Mouse (Mus musculus) thymus, postnatal 10 days (tissue): ENCODE measurements around the gene Fzr1.

ENCODE experiments used
- DNase-seq, 2 experiments: peaks; one replicate each; pipeline ENCODE4 v3.0.0; 2021; ENCODE audit warnings: low spot score in 2 of 2

Gene Fzr1

DNA sequence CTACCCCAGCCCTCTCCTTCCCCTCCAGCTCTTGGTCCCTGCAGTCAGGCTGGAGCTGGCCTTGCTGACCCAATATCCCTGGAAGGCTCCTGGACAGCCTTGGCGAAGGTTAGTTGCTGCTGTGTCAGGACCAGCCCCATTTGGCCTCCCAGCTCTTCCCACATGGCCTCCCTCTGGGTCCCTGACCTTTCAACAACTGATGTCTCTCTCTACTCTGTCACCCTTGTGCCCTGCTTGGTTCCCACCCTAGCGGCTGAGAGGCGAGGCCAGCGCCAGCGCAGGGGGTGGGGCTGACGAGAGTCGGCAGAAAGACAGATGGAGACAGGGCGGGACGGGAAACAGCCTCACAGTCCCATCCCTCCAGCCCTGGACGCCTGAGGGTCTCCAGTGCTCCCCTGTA lies 49.9 kb downstream of the Fzr1 start, which contains the start of gene Tbxa2r:
Gene Tbxa2r (plus strand): TSS at position 346 of the 400 bp plus-strand sequence.
- DNase-seq = peak; percentile 87 to 89

DNA sequence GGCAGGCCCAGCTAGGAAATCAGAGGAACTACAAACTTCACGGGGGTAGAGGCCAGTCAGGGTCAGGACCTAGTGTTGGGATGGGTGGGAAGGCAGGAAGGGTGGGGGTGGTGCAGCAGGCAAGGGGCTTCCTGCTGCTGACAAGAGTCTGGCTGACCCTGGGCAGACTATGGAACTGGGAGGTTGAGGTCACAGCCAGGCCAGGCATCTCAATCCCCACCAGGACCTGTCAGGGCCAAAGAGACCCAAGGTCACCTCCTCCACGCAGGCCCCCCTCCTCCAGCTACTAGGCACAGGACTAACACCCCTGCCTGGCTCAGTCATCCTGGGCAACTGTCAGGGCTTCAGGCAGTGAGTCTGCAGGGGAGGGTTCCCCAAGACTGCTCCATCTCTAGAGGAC lies 50.4 kb downstream of the Fzr1 start:
- DNase-seq = peak in 1 of 2 experiments; percentile 25

DNA sequence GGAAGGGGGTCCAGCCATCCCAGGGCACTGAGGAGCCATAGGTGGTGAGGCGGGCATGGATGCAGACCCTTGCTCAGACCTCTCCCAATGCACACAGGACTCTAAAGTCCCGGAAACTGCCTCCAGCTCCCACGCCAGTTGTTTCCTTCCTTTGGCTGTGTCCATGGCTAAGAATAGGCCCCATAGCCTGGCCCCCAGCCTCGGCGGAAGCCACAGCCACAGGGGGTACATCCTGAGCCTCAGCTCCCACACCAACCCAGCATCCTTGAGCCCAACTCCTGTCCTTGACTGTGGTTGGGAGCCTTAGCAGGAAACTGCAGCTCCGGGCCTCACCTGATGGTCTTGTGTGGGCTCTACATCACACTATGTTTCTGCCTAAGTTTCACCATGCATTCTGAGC lies 51.5 kb downstream of the Fzr1 start:
- DNase-seq = peak in 1 of 2 experiments; percentile 42

GRCm38 (mm10) chr10:81325781-81326180 lies 52.5 kb downstream of the Fzr1 start:
- no peak for DNase-seq

GRCm38 (mm10) chr10:81325176-81325575 lies 53.1 kb downstream of the Fzr1 start:
- no peak for DNase-seq

DNA sequence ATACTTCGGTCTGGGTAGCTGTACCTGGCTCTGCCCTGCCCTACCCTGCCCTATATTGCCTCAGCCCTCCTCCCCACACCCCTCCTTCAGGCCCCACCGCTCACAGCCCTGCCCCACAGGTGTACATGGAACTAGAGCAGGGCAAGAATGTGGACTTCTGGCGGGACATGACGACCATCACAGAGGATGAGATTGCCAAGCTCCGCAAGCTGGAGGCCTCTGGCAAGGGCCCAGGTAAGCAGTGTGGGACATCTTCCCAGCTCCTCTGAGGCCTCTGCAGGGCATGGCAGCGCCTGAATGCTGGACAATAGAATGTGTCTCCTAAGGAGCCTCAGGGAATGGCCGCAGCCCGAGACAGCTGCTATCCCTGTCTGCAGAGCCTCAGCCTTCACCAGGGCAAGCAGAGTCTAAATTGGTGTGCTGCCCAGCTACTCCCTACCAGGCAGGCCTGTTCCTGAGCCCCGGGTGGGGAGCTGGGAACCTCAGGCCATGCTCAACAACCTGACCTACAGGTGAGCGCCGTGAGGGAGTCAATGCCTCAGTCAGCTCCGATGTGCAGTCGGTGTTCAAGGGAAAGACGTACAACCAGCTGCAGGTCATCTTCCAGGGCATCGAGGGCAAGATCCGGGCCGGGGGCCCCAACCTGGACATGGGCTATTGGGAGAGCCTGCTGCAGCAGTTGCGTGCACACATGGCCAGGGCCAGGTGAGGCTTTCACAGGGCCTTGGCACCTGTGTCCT lies 54.4 kb downstream of the Fzr1 start:
- DNase-seq = no peak

GRCm38 (mm10) chr10:81323141-81323775 lies 55.1 kb downstream of the Fzr1 start:
- no peak for DNase-seq

GRCm38 (mm10) chr10:81322444-81322843 lies 55.9 kb downstream of the Fzr1 start:
- DNase-seq = no peak

DNA sequence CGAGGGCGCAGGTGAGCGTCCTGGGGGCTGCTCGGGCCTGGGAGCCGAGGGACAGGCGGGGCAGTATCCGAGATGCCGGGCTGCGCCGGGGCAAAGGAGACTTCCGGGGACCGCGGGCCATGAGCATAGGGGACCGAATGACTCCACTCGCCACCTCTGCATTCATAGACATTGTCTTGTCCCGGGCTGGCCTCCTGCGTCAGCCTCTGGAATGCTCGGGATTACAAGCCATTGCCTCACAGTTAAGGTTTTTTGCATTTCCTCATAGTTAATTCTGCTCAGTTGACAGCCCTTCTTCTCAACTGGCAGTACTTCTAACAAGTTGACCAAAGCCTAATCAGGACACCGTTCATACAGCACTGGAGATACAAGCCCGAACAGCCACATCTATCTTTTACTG lies 56.9 kb downstream of the Fzr1 start:
- no peak for DNase-seq

- peak; percentile 99 to 100 for DNase-seq
Observed at GRCm38 (mm10) chr10:81320550-81321347, 57.6 kb downstream of the Fzr1 start, which contains the start of gene Cactin. Gene Cactin, plus strand, starts transcription at chr10:81321103.

- DNase-seq = peak; percentile 30 to 47
Observed at GRCm38 (mm10) chr10:81319741-81320549, 58.4 kb downstream of the Fzr1 start.

DNA sequence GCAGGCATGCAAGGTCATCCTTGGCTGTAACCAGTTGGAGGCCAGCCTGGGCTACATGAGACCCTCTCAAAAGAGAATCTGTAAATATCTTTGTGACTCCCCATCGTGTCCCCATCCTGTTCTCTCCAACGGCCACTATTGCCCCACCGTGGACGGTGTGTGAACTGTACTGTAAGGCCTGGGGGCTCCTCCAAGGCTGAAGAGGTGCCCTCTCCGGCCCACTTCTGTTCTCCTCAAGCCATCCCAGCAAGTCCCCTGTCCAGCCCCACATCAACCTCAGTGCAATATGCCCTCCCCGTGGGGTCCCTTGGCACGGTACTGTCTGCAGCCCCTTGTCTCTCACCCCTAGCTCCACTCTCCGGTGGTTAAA lies 59.0 kb downstream of the Fzr1 start:
- DNase-seq = peak in 1 of 2 experiments; percentile 33

- no peak for DNase-seq
Observed at GRCm38 (mm10) chr10:81318589-81319329, 59.6 kb downstream of the Fzr1 start.

- no peak for DNase-seq
Observed at GRCm38 (mm10) chr10:81317273-81317672, 61.0 kb downstream of the Fzr1 start.

DNA sequence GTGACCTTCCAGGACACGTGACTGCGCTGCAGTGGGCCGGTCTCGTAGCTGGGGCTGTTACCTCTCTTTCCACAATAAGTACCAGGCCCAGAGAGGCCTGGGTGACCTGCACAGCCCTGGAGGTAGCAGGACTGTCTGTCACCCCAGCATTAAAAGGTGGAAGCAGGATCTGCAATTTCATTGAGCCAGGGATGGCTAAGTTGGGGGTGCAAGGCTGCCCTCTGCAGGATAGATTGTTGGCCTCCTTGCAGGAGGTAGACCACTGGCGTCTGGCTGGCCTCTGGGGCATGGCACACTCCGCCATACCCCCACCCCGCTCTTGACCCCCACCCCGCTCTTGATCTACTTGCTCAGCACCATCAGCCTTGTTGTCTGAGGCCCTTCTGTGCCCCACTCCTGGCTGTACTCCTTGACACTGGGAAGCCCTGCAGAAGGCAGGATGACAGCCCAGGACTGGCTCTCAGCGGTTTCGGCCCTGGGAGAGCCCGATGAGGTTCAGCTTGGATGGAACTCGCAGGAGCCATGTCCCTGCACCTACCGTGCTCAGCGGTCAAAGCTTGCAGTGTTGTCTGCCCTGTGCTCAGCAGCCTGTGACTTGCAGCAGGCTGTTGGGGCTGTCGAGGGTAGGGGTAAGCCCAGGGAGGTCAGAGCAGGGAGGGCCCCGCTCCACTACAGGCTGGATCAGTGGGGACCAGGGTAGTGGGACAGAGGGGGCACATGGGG lies 61.8 kb downstream of the Fzr1 start:
- DNase-seq = peak in 1 of 2 experiments; percentile 45
